Mouse (Mus musculus) forebrain, embryonic 12.5 days (tissue): ENCODE data around the gene Prune1. TPM values are rescaled to one million over a fixed set of nuclear protein-coding genes. Genes with fewer than 3 reads are reported as not detected.

ENCODE experiments used
- ATAC-seq: fragments of 200-750 bp; cut with Nextera tagmentation; 2 replicates; pipeline ENCODE4 v1.8.0; 2017; ENCODE audit warnings: moderate TSS enrichment; ENCODE audit not compliant: low FRiP score
- H3K27ac ChIP-seq: fragments of 300-500 bp; sonication (generic); 2 replicates; pipeline ENCODE4 v1.5.1; 2016; ENCODE audit warnings: mild to moderate bottlenecking
- H3K27me3 ChIP-seq: fragments of 300-500 bp; sonication (generic); 2 replicates; pipeline ENCODE4 v1.6.1; 2016; ENCODE audit warnings: mild to moderate bottlenecking
- H3K36me3 ChIP-seq: fragments of 300-500 bp; sonication (generic); replicated peaks from 2 replicates; pipeline ENCODE4 v1.6.1; 2016; ENCODE audit warnings: mild to moderate bottlenecking
- H3K4me1 ChIP-seq: fragments of 300-500 bp; sonication (generic); 2 replicates; pipeline ENCODE4 v1.6.1; 2016
- H3K4me2 ChIP-seq: fragments of 300-500 bp; sonication (generic); 2 replicates; pipeline ENCODE4 v1.6.1; 2016; ENCODE audit warnings: mild to moderate bottlenecking, moderate library complexity
- H3K4me3 ChIP-seq: fragments of 300-500 bp; sonication (generic); replicated peaks from 2 replicates; pipeline ENCODE4 v1.5.1; 2016; ENCODE audit warnings: mild to moderate bottlenecking
- H3K9ac ChIP-seq: fragments of 300-500 bp; sonication (generic); 2 replicates; pipeline ENCODE4 v1.6.1; 2016; ENCODE audit warnings: mild to moderate bottlenecking
- H3K9me3 ChIP-seq: fragments of 300-500 bp; sonication (generic); 2 replicates; pipeline ENCODE4 v1.6.1; 2016
- WGBS: fragments of 180-500 bp; shearing (Covaris S2); methylation state at CpG from one replicate; pipeline ENCODE4 v1.1.7; 2016; 5-methylcytosine and 5-hydroxymethylcytosine counted together
- polyA plus RNA-seq: library from polyadenylated mRNA; unstranded; fragments of >200 nt; fragmentation: Nextera tagmentation; extraction: Ambion mirVana; gene quantifications from 2 replicates; pipeline ENCODE4 v1.2.1, GENCODE M21; 2016

Prune1 gene
- polyA plus RNA-seq, 1 experiment from 2014 or later, result 30.9 TPM

DNA sequence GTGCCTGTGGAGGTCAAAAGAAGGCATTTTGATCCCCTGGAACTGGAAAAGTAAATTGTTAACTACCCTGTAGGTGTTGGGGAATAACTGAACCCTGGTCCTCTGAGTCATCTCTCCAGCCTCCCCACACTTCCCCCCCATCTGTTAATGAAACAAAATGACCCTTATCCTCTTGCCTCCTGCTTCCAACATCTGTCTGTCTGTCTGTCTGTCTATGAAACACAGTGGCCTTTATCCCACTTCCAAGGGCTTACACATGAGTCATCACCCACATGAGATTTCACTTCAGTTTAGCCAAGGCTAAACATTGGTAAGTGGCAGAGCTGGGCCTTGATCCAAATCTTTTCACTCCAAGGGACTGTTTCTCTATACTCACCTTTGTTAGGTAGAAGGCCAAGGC, 14.0 kb downstream of the Prune1 start:
- Histone ChIP-seq H3K4me3 (no peak overlapping the region), H3K9me3 (no peaks in the 10 kb centered on the region), H3K4me1 (no peaks in the 10 kb centered on the region), H3K9ac (no peak overlapping the region), H3K27me3 (no peaks in the 10 kb centered on the region), H3K36me3 (peaks cover 39% of the 10 kb centered on the region), H3K4me2 (no peak overlapping the region), H3K27ac (no peak overlapping the region)
- ATAC-seq, result no peak

DNA sequence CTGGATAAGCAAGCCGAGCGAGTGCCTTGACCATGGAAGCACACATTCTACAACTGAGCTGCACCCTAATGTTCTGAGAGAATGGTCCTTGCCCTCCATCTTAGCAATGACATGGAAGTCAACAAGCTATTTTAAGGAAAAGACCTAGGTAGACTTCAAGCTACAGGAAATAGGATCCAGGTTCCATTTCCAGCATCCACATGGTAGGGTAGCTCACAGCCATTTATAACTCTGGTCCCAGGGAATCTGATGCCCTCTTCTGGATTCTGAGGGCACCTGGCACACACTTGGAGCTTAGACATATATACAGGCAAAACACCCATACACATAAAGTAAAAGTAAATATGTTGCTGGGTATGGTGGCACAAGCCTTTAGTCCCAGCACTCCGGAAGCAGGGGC, 15.8 kb downstream of the Prune1 start:
- Histone ChIP-seq H3K9me3 (no peaks in the 10 kb centered on the region), H3K4me3 (no peak overlapping the region), H3K4me2 (no peak overlapping the region), H3K27ac (no peak overlapping the region), H3K36me3 (peaks cover 55% of the 10 kb centered on the region), H3K27me3 (no peaks in the 10 kb centered on the region), H3K9ac (no peak overlapping the region), H3K4me1 (no peaks in the 10 kb centered on the region)
- 94% methylated on average over 3 of the region's 3 CpGs for WGBS
- no peak for ATAC-seq

DNA sequence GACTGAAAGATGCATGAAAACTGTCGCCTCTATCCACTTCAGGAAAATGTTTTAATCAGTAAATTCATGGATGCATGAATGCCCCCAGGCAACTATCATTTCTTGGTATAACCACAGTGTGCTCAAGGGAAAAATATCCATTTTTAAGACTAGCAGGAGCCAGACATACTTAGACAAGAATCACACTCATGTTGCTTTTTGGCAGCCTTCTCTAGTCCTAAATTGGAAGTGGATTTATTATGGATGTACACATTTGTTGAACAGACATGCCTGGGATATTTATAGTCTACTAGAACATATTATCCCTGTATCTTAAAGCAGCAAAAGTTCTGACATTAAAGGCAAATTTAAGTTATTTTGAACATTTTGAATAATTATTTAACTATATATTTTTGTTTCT, 17.2 kb downstream of the Prune1 start:
- ATAC-seq, result no peak
- Histone ChIP-seq H3K9ac (no peak overlapping the region), H3K9me3 (no peaks in the 10 kb centered on the region), H3K4me3 (no peak overlapping the region), H3K4me1 (no peaks in the 10 kb centered on the region), H3K36me3 (peaks cover 63% of the 10 kb centered on the region), H3K4me2 (no peak overlapping the region), H3K27me3 (no peaks in the 10 kb centered on the region), H3K27ac (no peak overlapping the region)
- 83% methylated on average over 1 of the region's 1 CpGs for WGBS

DNA sequence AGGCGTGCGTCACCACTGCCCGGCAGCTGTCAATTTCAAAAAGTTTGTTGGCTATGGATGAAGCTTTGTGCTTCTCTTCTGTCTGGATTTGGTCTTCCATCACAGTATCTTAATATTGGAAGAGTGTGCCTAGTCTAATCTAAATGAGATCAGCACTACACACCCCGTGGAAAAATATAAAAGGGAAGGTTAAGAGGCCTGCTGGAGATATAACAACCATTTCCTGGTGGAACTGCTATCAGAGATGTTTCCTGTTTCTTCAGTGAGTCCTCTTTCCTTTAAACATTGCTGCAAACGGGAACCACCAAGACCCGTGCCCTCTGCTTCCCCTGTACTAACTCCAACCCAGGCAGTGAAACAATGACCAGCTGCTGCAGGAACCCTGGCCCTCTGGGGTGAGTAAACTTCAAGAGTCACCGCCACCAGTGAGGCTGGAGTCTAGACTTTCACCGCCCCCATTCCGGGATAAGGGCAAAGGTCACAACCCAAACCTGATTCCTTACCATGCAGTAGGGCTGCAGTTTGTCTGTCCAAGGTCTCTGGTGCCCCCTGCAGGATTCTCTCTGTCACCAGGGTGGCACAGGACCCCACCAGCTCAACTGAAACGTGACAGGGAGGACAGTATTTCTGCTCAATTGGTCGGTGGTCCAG, 18.7 kb downstream of the Prune1 start:
- Histone ChIP-seq H3K9me3 (no peaks in the 10 kb centered on the region), H3K36me3 (peaks cover 72% of the 10 kb centered on the region), H3K4me3 (no peak overlapping the region), H3K27me3 (no peaks in the 10 kb centered on the region), H3K9ac (no peak overlapping the region), H3K27ac (no peak overlapping the region), H3K4me1 (no peaks in the 10 kb centered on the region), H3K4me2 (no peak overlapping the region)
- WGBS, result 51% methylated on average over 11 of the region's 11 CpGs
- ATAC-seq, result no peak

DNA sequence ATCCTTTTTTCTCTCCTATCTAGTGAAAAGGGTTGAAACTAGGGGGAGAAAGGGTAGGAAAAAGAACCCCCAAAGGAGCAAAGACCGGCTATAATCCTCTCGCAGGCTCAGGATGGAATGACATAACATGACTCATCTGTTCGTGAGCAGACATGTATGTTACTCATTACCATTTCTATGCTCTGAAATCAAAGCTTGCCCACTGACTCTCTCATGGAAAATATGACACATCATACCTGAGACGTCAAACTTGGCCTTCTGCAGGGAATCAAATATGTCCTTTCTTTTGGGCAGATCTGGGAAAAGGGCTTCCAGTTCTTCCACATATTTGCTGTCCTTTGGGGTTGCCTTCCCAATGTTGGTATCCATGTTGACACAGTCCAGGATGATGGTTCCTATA, 19.9 kb downstream of the Prune1 start:
- Histone ChIP-seq H3K4me1 (no peaks in the 10 kb centered on the region), H3K4me3 (no peak overlapping the region), H3K27ac (no peak overlapping the region), H3K9me3 (no peaks in the 10 kb centered on the region), H3K27me3 (no peaks in the 10 kb centered on the region), H3K4me2 (no peak overlapping the region), H3K9ac (no peak overlapping the region), H3K36me3 (peaks cover 72% of the 10 kb centered on the region)
- 89% methylated on average over 4 of the region's 4 CpGs for WGBS
- no peak for ATAC-seq

DNA sequence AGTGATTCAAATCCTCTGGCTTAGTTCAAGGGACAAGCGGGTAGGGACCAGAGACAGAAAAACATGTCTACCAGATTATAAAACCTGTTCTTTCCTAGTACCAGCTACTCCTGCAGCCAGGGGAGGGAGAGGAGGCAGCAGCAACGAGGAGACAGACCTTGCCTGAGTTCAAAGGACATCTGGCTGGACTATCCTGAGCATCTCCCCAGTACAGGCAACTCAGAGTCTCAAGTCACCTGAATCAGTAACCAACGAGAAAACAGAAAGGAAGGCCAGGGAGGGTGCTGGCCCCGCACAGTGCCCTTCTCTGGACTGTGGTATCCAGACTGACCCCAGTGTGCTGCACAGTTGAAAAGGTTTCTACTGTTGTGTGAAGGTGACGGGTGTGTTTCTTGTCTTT, 24.9 kb downstream of the Prune1 start:
- WGBS, result 86% methylated on average over 5 of the region's 5 CpGs
- H3K9ac ChIP-seq, result no peak overlapping the region
- no peak overlapping the region for H3K27ac ChIP-seq
- H3K4me1 ChIP-seq, result no peaks in the 10 kb centered on the region
- no peak overlapping the region for H3K4me3 ChIP-seq
- ATAC-seq, result no peak
- no peak overlapping the region for H3K4me2 ChIP-seq
- no peaks in the 10 kb centered on the region for H3K9me3 ChIP-seq
- no peaks in the 10 kb centered on the region for H3K27me3 ChIP-seq
- peaks cover 77% of the 10 kb centered on the region for H3K36me3 ChIP-seq

DNA sequence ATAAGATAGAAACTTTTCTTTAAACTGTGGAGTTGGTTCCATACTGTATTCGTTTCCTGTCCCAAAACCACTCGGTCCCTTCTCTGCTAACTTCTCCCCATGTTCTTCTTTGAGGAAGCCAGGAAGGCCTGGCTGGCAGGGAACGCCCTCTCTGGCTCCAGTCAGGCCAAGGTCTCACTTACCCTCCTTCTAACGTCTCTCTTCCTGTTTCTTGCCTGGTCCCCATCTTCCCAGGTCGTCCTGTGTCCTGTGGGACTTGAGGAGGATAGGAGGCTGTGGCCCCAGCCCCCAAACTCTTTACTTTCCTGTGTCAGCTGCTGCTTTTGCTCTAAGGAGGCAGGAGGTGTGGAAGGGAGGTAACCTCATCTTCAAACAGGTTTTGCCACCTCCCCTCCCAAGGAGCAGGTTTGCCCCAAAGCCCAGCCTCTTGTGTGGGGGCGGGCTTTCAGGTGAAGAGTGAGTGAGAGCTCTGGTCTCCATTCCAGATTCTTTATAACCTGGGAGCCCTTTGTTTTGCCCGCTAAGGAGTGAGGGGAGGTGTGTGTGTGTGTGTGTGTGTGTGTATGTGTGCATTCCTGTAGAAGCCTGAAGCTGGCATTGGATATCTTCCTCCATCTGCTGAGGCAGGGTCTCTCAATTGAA, 31.0 kb downstream of the Prune1 start, which contains the start of gene Bnipl:
TSS of gene Bnipl (minus strand) at position 411 of the 642 bp plus-strand sequence.
- Histone ChIP-seq H3K36me3 (peaks cover 34% of the 10 kb centered on the region), H3K4me1 (no peaks in the 10 kb centered on the region), H3K4me2 (no peak within 1 kb of the TSS), H3K9me3 (no peaks in the 10 kb centered on the region), H3K9ac (no peak within 1 kb of the TSS), H3K27me3 (no peaks in the 10 kb centered on the region), H3K4me3 (no peak within 1 kb of the TSS), H3K27ac (no peak within 1 kb of the TSS)
- no peak for ATAC-seq
- WGBS, result 64% methylated on average over 7 of the region's 7 CpGs

DNA sequence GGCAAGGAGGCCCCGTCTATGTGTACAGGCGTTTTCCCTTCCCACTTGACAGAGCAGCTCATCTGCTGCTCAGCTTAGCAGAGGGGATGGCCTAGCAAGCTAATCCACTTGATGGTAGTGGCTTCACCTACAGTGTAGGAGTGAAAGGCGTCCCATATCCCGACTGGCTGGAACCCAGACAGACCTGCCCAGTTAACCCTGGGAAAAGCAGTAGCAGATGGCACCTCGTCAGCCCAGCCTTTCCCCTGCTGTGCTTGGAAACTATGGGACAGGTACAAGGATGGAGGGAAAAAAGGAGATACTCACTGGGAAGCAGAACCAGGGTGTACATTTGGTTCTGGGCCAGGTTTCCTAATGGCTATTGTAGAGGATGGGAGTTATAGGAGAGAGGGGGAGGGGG, 31.5 kb downstream of the Prune1 start:
- Histone ChIP-seq H3K9me3 (no peaks in the 10 kb centered on the region), H3K4me1 (no peaks in the 10 kb centered on the region), H3K9ac (no peak overlapping the region), H3K27ac (no peak overlapping the region), H3K27me3 (no peaks in the 10 kb centered on the region), H3K4me3 (no peak overlapping the region), H3K36me3 (peaks cover 32% of the 10 kb centered on the region), H3K4me2 (no peak overlapping the region)
- 88% methylated on average over 5 of the region's 5 CpGs for WGBS
- ATAC-seq, result no peak

DNA sequence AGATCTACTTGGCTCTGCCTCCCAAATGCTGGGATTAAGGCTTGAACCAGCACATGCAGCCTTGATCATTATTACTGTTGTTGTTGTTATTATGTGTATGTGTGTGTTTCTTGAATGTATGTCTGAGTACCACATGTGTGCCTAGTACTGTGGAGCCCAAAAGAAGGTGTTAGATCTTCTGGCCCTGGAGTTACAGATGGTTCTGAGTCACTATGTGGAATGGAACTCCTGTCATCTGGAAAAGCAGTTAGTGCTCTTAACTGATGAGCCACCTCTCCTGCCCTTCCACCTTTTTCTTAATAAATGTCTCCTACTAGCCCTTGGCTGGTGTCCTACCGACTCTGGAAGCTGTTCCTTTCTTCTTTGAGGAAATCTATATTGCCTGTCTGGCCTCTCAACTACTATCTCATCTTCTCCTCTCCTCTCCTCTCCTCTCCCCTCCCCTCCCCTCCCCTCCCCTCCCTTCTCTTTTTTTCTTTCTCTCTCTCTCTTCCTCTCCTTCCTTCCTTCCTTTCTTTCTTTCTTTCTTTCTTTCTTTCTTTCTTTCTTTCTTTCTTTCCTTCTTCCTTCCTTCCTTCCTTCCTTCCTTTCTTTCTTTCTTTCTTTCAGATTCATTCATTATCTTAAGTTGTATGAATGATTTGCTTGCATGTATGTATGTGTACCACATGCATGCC, 34.1 kb downstream of the Prune1 start:
- no peak overlapping the region for H3K4me2 ChIP-seq
- no peak for ATAC-seq
- H3K9ac ChIP-seq, result no peak overlapping the region
- no peaks in the 10 kb centered on the region for H3K9me3 ChIP-seq
- no peak overlapping the region for H3K4me3 ChIP-seq
- 78% methylated on average over 1 of the region's 1 CpGs for WGBS
- no peak overlapping the region for H3K27ac ChIP-seq
- H3K4me1 ChIP-seq, result no peaks in the 10 kb centered on the region
- peaks cover 10% of the 10 kb centered on the region; the same call in 1 of the 2 replicates for H3K36me3 ChIP-seq
- H3K27me3 ChIP-seq, result no peaks in the 10 kb centered on the region

DNA sequence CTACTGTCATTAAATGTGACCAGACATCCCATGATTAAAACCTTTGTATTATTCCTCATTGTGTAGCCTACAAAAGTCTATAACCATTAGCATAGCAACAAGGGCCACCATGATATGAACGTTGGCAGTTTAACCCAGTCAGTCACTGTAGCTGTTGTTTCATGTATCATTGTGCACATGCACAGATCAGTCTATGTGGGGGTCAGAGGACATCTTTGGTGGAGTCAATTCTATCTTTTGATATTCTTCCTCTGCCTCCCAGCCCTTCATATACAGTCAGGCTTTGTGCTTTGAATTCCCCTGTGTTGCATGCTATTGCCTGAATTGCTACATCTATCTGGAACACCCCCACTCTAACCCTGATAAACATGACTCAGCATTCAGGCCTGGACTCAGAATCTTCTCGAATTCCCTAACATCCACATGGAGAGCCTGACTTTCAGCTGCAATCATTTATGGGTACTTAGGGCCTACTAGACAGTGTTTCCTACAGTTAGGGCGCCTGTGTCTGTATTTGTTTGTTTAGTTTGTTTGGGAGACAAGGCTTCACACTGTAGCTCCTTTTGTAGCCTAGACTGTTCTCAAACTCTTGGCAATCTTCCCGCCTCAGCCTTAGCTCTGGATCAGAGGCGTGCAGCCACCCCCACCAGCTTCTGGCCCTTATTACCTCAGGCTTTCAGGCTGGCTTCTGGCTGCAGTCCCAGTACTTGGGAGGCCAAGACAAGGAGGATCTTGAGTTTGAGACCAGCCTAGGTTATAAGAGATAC, 35.2 kb downstream of the Prune1 start:
- Histone ChIP-seq H3K36me3 (0 out of 2 replicates have a peak, but pooled peaks cover 6% of the 10 kb centered on the region), H3K27ac (no peak overlapping the region), H3K9ac (no peak overlapping the region), H3K9me3 (no peaks in the 10 kb centered on the region), H3K4me1 (no peaks in the 10 kb centered on the region), H3K4me3 (no peak overlapping the region), H3K27me3 (no peaks in the 10 kb centered on the region), H3K4me2 (no peak overlapping the region)
- ATAC-seq, result no peak
- 84% methylated on average over 5 of the region's 5 CpGs for WGBS

DNA sequence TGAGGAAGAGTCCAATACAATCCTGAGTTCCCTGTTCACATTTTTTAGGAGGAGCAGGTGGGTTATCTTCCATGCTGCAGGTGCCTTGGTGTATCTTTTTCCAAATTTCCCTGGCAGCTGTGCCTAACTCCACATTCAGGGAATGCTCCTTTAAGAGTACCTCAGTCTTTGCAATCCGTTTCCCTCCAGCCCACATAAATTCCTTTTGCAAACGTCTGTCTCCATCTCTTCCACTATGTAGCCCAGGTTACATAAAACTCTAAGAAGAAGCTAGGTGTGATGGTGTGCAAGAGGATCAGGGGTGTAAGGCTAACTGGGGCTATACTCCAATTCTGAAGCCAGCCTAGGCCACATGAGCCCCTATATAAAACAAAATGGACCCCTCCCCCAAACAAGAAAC, 38.8 kb downstream of the Prune1 start:
- Histone ChIP-seq H3K27me3 (no peaks in the 10 kb centered on the region), H3K36me3 (peaks cover 10% of the 10 kb centered on the region), H3K4me3 (no peak overlapping the region), H3K4me1 (peaks cover 5% of the 10 kb centered on the region; the same call in 1 of the 2 replicates), H3K9ac (no peak overlapping the region), H3K4me2 (no peak overlapping the region), H3K27ac (no peak overlapping the region), H3K9me3 (no peaks in the 10 kb centered on the region)
- ATAC-seq, result no peak
- WGBS, result 83% methylated on average over 2 of the region's 2 CpGs

DNA sequence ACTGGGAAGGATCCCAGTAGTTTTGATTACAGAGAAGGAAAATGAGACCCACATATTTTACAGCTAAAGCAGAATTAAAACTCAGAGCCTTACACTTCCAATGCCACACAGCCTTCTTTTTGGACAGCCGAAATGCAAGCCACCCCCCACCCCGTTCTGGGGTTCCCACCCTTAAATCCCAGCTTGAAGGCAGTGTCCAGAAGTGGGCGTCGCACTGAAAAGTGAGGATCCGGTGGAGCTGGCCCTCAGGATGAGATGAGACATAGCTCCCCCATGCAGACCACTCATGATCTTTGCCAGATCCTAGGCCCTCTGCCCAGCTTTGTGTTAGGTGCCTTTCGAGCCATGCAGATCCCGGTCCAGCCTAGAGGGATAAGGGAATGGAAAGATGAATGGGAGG, 40.4 kb downstream of the Prune1 start, which contains the start of gene Gm128:
TSS of gene Gm128 (minus strand) at position 101 of the 400 bp plus-strand sequence.
- H3K4me2 ChIP-seq, result no peak within 1 kb of the TSS
- peaks cover 26% of the 10 kb centered on the region for H3K36me3 ChIP-seq
- H3K27ac ChIP-seq, result no peak within 1 kb of the TSS
- no peak within 1 kb of the TSS for H3K4me3 ChIP-seq
- no peaks in the 10 kb centered on the region for H3K27me3 ChIP-seq
- no peak within 1 kb of the TSS; the same call in 1 of the 2 replicates for H3K9ac ChIP-seq
- no peak for ATAC-seq
- H3K9me3 ChIP-seq, result no peaks in the 10 kb centered on the region
- peaks cover 5% of the 10 kb centered on the region; the same call in 1 of the 2 replicates for H3K4me1 ChIP-seq
- 74% methylated on average over 7 of the region's 7 CpGs for WGBS
